Mouse (Mus musculus) natural killer cell, adult 2 months (primary cell): Measurements from ENCODE around the gene Tmem239.

ENCODE experiments used
- DNase-seq, 2 experiments: peaks; one replicate each; pipeline ENCODE4 v3.0.0; 2022; ENCODE audit warnings: low spot score in 2 of 2

Tmem239 gene

GRCm38 (mm10) chr2:130450434-130450796, 44.1 kb downstream of the Tmem239 start:
- no peak for DNase-seq

DNA sequence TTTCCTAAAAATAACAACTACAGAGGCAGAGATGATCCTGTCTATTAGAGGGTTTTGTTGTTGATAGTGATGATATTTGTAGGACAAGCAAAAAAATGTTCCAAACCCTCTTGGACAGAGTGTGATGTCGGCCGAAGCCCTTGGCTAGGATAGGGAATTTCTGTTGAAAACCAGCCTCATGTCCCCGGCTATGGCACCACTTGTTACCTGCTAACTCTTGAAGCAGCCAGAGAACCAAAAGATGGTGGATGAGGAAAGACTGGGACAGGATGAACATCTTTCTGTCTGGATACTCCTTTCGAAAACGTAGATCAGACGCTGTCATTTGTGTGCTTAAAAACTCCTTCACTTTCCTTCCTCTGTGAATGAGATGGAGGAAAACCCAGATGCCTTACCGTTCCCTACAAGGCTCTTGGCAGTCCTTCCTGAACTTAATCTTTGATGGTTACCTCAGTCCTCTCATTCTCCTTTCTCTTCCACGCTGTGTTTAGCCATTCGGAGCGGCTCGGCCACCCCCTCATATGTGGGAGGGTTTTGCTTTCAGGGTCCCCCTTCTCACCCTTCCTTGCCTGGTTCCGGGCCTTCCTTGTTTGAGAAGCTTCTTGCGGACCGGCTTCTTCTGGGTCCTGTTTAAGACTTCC, 44.9 kb downstream of the Tmem239 start:
- no peak for DNase-seq

DNA sequence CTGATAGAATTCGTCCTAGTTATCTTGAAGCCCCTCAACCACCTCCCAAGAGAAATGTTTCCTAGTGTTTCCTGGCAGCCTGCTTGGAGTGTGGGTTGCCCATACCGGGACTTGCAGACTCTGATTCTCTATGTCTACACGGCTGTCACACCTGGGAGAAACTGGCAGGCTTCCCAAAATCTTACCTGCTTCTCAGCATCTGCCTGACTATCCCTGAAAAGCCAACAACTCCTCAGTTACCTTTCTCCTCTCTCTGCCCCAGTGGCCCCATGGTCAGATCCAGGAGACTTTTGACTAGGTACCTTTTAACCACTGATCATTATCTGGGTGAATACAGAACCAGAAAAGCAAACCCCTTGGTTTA, 45.4 kb downstream of the Tmem239 start:
- DNase-seq, result no peak

GRCm38 (mm10) chr2:130452266-130452665, 46.0 kb downstream of the Tmem239 start:
- no peak for DNase-seq

DNA sequence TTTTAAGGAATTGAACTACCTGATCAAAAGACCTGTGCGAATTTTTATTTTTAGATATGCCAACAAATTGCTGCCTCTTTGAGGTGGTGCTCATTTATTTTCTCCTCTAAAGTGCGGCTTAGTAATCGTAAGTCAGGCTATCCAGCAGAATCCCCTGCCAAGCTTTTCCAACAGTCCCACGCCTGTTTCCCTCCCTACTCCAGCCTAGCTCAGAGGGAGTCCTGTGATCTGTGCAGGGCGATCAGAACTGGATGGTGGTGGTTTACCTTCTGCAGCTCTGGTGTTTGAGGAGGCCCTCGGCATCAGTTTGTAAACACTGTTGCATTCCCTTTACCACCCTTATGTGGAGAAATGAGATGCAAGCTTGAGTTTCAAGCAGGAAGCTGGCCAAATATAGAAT, 47.1 kb downstream of the Tmem239 start:
- no peak for DNase-seq

- DNase-seq, result no peak
These were observed 48.6 kb downstream of the Tmem239 start for GRCm38 (mm10) chr2:130454748-130455370.
